Mouse (Mus musculus) intestine, embryonic 14.5 days (tissue): Measurements from ENCODE around the gene Alox12b. TPM values are rescaled to one million over a fixed set of nuclear protein-coding genes. Genes with fewer than 3 reads are reported as not detected.

Experiments
- ATAC-seq: fragments of 200-750 bp; cut with Nextera tagmentation; replicated peaks from 2 replicates; pipeline ENCODE4 v1.8.0; 2017; ENCODE audit warnings: low read depth, moderate number of reproducible peaks, moderate TSS enrichment, moderate library complexity; ENCODE audit not compliant: low FRiP score, low TSS enrichment
- DNase-seq: peaks from one replicate; pipeline ENCODE4 v3.0.0-alpha.2; 2018; ENCODE audit warnings: low spot score
- H3K27ac ChIP-seq: fragments of 300-500 bp; sonication (generic); 2 replicates; pipeline ENCODE4 v1.5.1; 2014; ENCODE audit warnings: low read depth, mild to moderate bottlenecking, control low read depth
- H3K27me3 ChIP-seq: fragments of 300-500 bp; sonication (generic); replicated peaks from 2 replicates; pipeline ENCODE4 v1.6.1; 2014; ENCODE audit warnings: low read length, control low read depth; ENCODE audit not compliant: control insufficient read depth, insufficient read depth
- H3K36me3 ChIP-seq: fragments of 300-500 bp; sonication (generic); 2 replicates; pipeline ENCODE4 v1.6.1; 2014; ENCODE audit warnings: low read length, control low read depth; ENCODE audit not compliant: control insufficient read depth, insufficient read depth
- H3K4me1 ChIP-seq: fragments of 300-500 bp; sonication (generic); replicated peaks from 2 replicates; pipeline ENCODE4 v1.6.1; 2014; ENCODE audit warnings: low read length, control low read depth, mixed read lengths; ENCODE audit not compliant: control insufficient read depth, insufficient read depth
- H3K4me2 ChIP-seq: fragments of 300-500 bp; sonication (generic); 2 replicates; pipeline ENCODE4 v1.6.1; 2014; ENCODE audit warnings: low read length
- H3K4me3 ChIP-seq: fragments of 300-500 bp; sonication (generic); 2 replicates; pipeline ENCODE4 v1.5.1; 2014; ENCODE audit warnings: low read depth, low read length, control low read depth, mixed read lengths
- H3K9ac ChIP-seq: fragments of 300-500 bp; sonication (generic); 2 replicates; pipeline ENCODE4 v1.6.1; 2014; ENCODE audit warnings: mild to moderate bottlenecking, low read length
- H3K9me3 ChIP-seq: fragments of 300-500 bp; sonication (generic); 2 replicates; pipeline ENCODE4 v1.6.1; 2016; ENCODE audit warnings: low read length, control low read depth; ENCODE audit not compliant: control insufficient read depth
- WGBS: fragments of 180-500 bp; shearing (Covaris S2); extraction: QIAGEN DNeasy Blood & Tissue Kit; methylation state at CpG from one replicate; pipeline ENCODE4 v1.1.7; 2014; 5-methylcytosine and 5-hydroxymethylcytosine counted together
- polyA plus RNA-seq: library from polyadenylated mRNA; unstranded; fragments of >200 nt; fragmentation: Nextera tagmentation; extraction: Ambion mirVana; gene quantifications from 2 replicates; pipeline ENCODE4 v1.2.1, GENCODE M21; 2014

The Alox12b gene
- polyA plus RNA-seq, 1 experiment from 2014 or later, result 0.28 TPM

DNA sequence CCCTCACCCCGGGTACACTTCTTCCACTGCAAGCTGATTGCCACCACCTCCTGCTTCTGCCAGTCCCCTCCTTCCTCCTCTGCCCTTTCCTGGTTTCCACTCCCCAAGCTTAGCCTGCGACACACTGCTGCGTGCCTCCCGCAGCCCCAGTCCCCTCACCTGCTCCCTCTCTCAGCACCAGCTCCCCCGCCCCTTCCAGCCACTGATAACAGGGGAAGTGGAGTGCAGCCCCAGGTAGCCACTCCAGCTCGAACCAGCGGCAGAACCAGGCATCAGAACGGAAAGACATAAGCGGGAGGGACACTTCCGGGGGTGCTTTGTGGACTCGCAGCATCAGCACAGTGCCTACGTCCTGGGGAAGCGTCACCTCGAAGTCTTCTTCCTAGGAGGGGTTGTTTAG lies 40.4 kb downstream of the Alox12b start:
- Histone ChIP-seq H3K27ac (no peak overlapping the region), H3K4me3 (no peak overlapping the region), H3K9me3 (no peaks in the 10 kb centered on the region), H3K36me3 (no peaks in the 10 kb centered on the region), H3K27me3 (peaks cover 30% of the 10 kb centered on the region), H3K4me2 (peak overlapping the region; percentile 31), H3K4me1 (no peaks in the 10 kb centered on the region), H3K9ac (no peak overlapping the region)
- ATAC-seq (no peak), DNase-seq (peak; percentile 55)
- under 1% methylated on average over 14 of the region's 14 CpGs for WGBS

GRCm38 (mm10) chr11:69197743-69198142 lies 41.0 kb downstream of the Alox12b start, which contains the start of gene Alox8:
Gene Alox8 (minus strand): TSS chr11:69197843.
- Histone ChIP-seq H3K27me3 (peaks cover 30% of the 10 kb centered on the region), H3K4me3 (no peak within 1 kb of the TSS), H3K4me2 (peak within 1 kb of the TSS; percentile 31), H3K9ac (no peak within 1 kb of the TSS), H3K4me1 (no peaks in the 10 kb centered on the region), H3K27ac (no peak within 1 kb of the TSS), H3K36me3 (no peaks in the 10 kb centered on the region), H3K9me3 (no peaks in the 10 kb centered on the region)
- ATAC-seq (no peak), DNase-seq (no peak)
- 22% methylated on average over 6 of the region's 6 CpGs for WGBS

DNA sequence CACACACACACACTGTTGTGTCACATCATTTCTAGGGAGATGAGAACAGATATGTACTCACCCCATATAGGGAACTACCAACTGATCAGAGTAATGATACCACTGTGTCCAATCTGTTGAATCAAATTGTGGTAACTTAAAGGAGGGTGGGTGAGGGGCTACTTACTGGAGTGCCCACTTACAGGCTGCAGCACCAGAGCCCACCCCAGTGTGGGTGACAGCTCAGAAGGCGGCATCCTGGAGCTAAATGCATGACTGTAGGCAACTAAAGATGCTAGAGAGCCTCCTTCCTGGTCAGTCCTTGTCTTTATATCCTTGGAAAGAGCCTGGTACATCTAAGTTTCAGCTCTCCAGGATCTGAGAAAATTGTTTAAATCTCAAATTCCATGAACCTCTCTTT lies 42.5 kb downstream of the Alox12b start:
- Histone ChIP-seq H3K9ac (no peak overlapping the region), H3K27ac (no peak overlapping the region), H3K36me3 (no peaks in the 10 kb centered on the region), H3K9me3 (no peaks in the 10 kb centered on the region), H3K27me3 (peaks cover 30% of the 10 kb centered on the region), H3K4me3 (no peak overlapping the region), H3K4me1 (no peaks in the 10 kb centered on the region), H3K4me2 (no peak overlapping the region)
- no peak for ATAC-seq
- DNase-seq, result no peak
- 88% methylated on average over 1 of the region's 1 CpGs for WGBS

DNA sequence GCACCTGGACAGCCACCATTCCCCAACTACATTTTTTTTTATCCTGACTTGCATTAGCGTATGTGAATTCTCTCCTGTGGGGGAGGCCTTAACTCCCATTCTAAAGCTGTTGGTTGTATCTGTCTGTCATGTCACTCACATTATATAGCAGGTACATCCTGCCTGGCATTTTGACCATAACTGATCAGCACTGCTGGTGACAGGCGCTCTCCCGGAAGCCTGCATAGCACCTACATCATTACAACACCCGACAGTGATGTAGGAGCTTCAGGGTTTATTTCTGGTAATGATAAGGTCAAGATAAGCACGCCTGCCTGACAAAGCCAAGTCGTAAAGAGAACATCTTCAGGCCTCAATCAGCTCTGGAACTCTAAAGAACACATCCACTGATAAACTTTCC lies 43.4 kb downstream of the Alox12b start:
- WGBS, result 42% methylated on average over 6 of the region's 6 CpGs
- H3K36me3 ChIP-seq, result no peaks in the 10 kb centered on the region
- H3K4me2 ChIP-seq, result no peak overlapping the region
- DNase-seq (no peak), ATAC-seq (no peak)
- no peak overlapping the region for H3K27ac ChIP-seq
- no peaks in the 10 kb centered on the region for H3K9me3 ChIP-seq
- no peaks in the 10 kb centered on the region for H3K4me1 ChIP-seq
- H3K27me3 ChIP-seq, result peaks cover 30% of the 10 kb centered on the region
- no peak overlapping the region for H3K4me3 ChIP-seq
- no peak overlapping the region for H3K9ac ChIP-seq

- WGBS, result 85% methylated on average over 13 of the region's 13 CpGs
- H3K4me1 ChIP-seq, result no peaks in the 10 kb centered on the region
- H3K36me3 ChIP-seq, result no peaks in the 10 kb centered on the region
- DNase-seq (no peak), ATAC-seq (no peak)
- peaks cover 11% of the 10 kb centered on the region for H3K27me3 ChIP-seq
- H3K9ac ChIP-seq, result no peak overlapping the region
- H3K9me3 ChIP-seq, result no peaks in the 10 kb centered on the region
- no peak overlapping the region for H3K4me3 ChIP-seq
- no peak overlapping the region for H3K27ac ChIP-seq
- no peak overlapping the region for H3K4me2 ChIP-seq
Measured at GRCm38 (mm10) chr11:69202469-69203230, 45.9 kb downstream of the Alox12b start.

DNA sequence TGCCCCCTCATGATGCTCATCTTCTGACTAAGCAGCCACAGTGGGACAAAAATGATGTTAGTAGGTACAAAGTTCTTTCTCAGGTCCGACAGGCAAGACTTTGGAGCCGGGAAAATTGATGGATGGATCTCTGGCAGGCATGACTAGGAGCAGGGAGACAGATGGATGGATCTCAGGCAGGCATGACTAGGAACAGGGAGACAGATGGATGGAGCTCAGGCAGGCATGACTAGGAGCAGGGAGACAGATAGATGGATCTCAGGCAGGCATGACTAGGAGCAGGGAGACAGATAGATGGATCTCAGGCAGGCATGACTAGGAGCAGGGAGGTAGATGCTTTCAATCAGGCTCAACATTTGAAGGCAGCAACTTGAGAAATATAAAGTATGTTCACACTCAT lies 54.6 kb downstream of the Alox12b start:
- Histone ChIP-seq H3K36me3 (no peaks in the 10 kb centered on the region), H3K4me1 (no peaks in the 10 kb centered on the region), H3K27me3 (no peaks in the 10 kb centered on the region), H3K27ac (no peak overlapping the region), H3K9ac (no peak overlapping the region), H3K4me3 (no peak overlapping the region), H3K4me2 (no peak overlapping the region), H3K9me3 (no peaks in the 10 kb centered on the region)
- WGBS, result 24% methylated on average over 2 of the region's 2 CpGs
- ATAC-seq, result no peak
- DNase-seq, result no peak

DNA sequence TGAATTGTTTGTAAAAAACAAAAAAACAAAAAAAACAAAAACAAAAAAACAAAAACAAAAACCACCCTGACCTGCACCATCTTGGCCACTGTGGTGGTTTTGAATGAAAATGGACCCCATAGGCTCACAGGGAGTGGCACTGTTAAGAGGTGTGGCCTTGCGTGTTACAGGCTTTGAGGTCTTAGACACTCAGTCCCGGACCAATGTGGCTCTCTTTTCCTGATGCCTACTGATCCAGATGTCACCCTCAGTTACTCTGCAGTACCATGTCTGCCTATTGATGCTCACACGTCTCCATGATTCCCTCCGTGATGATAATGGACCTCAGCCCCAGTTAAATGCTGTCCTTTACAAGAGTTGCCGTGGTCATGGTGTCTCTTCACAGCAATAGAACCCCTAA lies 60.6 kb downstream of the Alox12b start:
- no peak overlapping the region for H3K4me2 ChIP-seq
- ATAC-seq (no peak), DNase-seq (no peak)
- no peaks in the 10 kb centered on the region for H3K27me3 ChIP-seq
- no peaks in the 10 kb centered on the region for H3K9me3 ChIP-seq
- H3K27ac ChIP-seq, result no peak overlapping the region
- no peak overlapping the region for H3K4me3 ChIP-seq
- H3K9ac ChIP-seq, result no peak overlapping the region
- no peaks in the 10 kb centered on the region for H3K36me3 ChIP-seq
- 83% methylated on average over 5 of the region's 5 CpGs for WGBS
- H3K4me1 ChIP-seq, result no peaks in the 10 kb centered on the region

GRCm38 (mm10) chr11:69218661-69219060 lies 61.9 kb downstream of the Alox12b start:
- Histone ChIP-seq H3K27me3 (no peaks in the 10 kb centered on the region), H3K9ac (no peak overlapping the region), H3K4me1 (no peaks in the 10 kb centered on the region), H3K27ac (no peak overlapping the region), H3K4me3 (no peak overlapping the region), H3K9me3 (no peaks in the 10 kb centered on the region), H3K4me2 (no peak overlapping the region), H3K36me3 (no peaks in the 10 kb centered on the region)
- no peak for DNase-seq
- 33% methylated on average over 2 of the region's 2 CpGs for WGBS
- ATAC-seq, result no peak
